Mouse (Mus musculus): Measurements from ENCODE around the gene Cisd3. TPM values are rescaled to one million over a fixed set of nuclear protein-coding genes. Genes with fewer than 3 reads are reported as not detected.

The Cisd3 gene
- polyA plus RNA-seq, 1 experiment from 2014 or later: 15.4 TPM

- Histone ChIP-seq H3K27me3 (replicated peaks; ENCODE audit: control insufficient read depth, insufficient read depth, low read length) (peaks cover 19% of the 10 kb centered on the region), H3K27ac (ENCODE audit: low read length) (no peak overlapping the region), H3K36me3 (ENCODE audit: control insufficient read depth, insufficient read depth) (peaks cover 3% of the 10 kb centered on the region; the same call in 1 of the 2 replicates), H3K9me3 (ENCODE audit: control insufficient read depth, low read length) (no peaks in the 10 kb centered on the region), H3K9ac (replicated peaks; ENCODE audit: low read depth, low read length) (peak overlapping the region; percentile 82; the same call in 1 of the 2 replicates), H3K4me1 (replicated peaks; ENCODE audit: control insufficient read depth, insufficient read depth, low read length) (peaks cover 42% of the 10 kb centered on the region), H3K4me2 (ENCODE audit: low read length) (peak overlapping the region; percentile 54), H3K4me3 (replicated peaks; ENCODE audit: low read length) (peak overlapping the region; percentile 84)
- WGBS: 3% methylated on average over 21 of the region's 21 CpGs
- ATAC-seq: no peak
Observed at GRCm38 (mm10) chr11:97662207-97662892, 23.3 kb upstream of the Cisd3 start.

- Histone ChIP-seq H3K27ac (ENCODE audit: low read length) (peak within 1 kb of the TSS; percentile 70), H3K4me3 (replicated peaks; ENCODE audit: low read length) (peak within 1 kb of the TSS; percentile 84), H3K27me3 (replicated peaks; ENCODE audit: control insufficient read depth, insufficient read depth, low read length) (peaks cover 19% of the 10 kb centered on the region), H3K4me1 (replicated peaks; ENCODE audit: control insufficient read depth, insufficient read depth, low read length) (peaks cover 42% of the 10 kb centered on the region), H3K9me3 (ENCODE audit: control insufficient read depth, low read length) (no peaks in the 10 kb centered on the region), H3K9ac (replicated peaks; ENCODE audit: low read depth, low read length) (peak within 1 kb of the TSS; percentile 82), H3K36me3 (ENCODE audit: control insufficient read depth, insufficient read depth) (peaks cover 3% of the 10 kb centered on the region), H3K4me2 (ENCODE audit: low read length) (peak within 1 kb of the TSS; percentile 85)
- under 1% methylated on average over 21 of the region's 76 CpGs for WGBS
- peak; percentile 70 for ATAC-seq
Observed at GRCm38 (mm10) chr11:97662893-97663527, 22.6 kb upstream of the Cisd3 start, which contains the start of gene Mllt6. Gene Mllt6, plus strand, starts transcription at chr11:97663414.

GRCm38 (mm10) chr11:97663528-97664338 lies 21.9 kb upstream of the Cisd3 start:
- 0 out of 2 replicates have a peak, but pooled peaks have one; percentile 23 for ATAC-seq
- peak overlapping the region; percentile 82 for H3K9ac ChIP-seq (replicated peaks; ENCODE audit: low read depth, low read length)
- H3K4me2 ChIP-seq (ENCODE audit: low read length): peak overlapping the region; percentile 85
- peaks cover 3% of the 10 kb centered on the region for H3K36me3 ChIP-seq (ENCODE audit: control insufficient read depth, insufficient read depth)
- H3K4me1 ChIP-seq (replicated peaks; ENCODE audit: control insufficient read depth, insufficient read depth, low read length): peaks cover 46% of the 10 kb centered on the region
- peak overlapping the region; percentile 70 for H3K27ac ChIP-seq (ENCODE audit: low read length)
- no peaks in the 10 kb centered on the region for H3K9me3 ChIP-seq (ENCODE audit: control insufficient read depth, low read length)
- H3K4me3 ChIP-seq (replicated peaks; ENCODE audit: low read length): peak overlapping the region; percentile 84
- H3K27me3 ChIP-seq (replicated peaks; ENCODE audit: control insufficient read depth, insufficient read depth, low read length): peaks cover 19% of the 10 kb centered on the region
- under 1% methylated on average over 46 of the region's 57 CpGs for WGBS

GRCm38 (mm10) chr11:97664339-97664665 lies 21.3 kb upstream of the Cisd3 start:
- Histone ChIP-seq H3K27ac (ENCODE audit: low read length) (peak overlapping the region; percentile 70; the same call in 1 of the 2 replicates), H3K4me3 (replicated peaks; ENCODE audit: low read length) (peak overlapping the region; percentile 84), H3K36me3 (ENCODE audit: control insufficient read depth, insufficient read depth) (peaks cover 3% of the 10 kb centered on the region), H3K4me1 (replicated peaks; ENCODE audit: control insufficient read depth, insufficient read depth, low read length) (peaks cover 50% of the 10 kb centered on the region), H3K9me3 (ENCODE audit: control insufficient read depth, low read length) (no peaks in the 10 kb centered on the region), H3K4me2 (ENCODE audit: low read length) (peak overlapping the region; percentile 85), H3K9ac (replicated peaks; ENCODE audit: low read depth, low read length) (peak overlapping the region; percentile 82), H3K27me3 (replicated peaks; ENCODE audit: control insufficient read depth, insufficient read depth, low read length) (peaks cover 19% of the 10 kb centered on the region)
- WGBS: 4% methylated on average over 6 of the region's 8 CpGs
- ATAC-seq: no peak

GRCm38 (mm10) chr11:97664771-97665240 lies 20.8 kb upstream of the Cisd3 start:
- H3K9me3 ChIP-seq (ENCODE audit: control insufficient read depth, low read length): no peaks in the 10 kb centered on the region
- peak overlapping the region; percentile 85 for H3K4me2 ChIP-seq (ENCODE audit: low read length)
- peak overlapping the region; percentile 84 for H3K4me3 ChIP-seq (replicated peaks; ENCODE audit: low read length)
- 27% methylated on average over 6 of the region's 6 CpGs for WGBS
- H3K27ac ChIP-seq (ENCODE audit: low read length): no peak overlapping the region
- ATAC-seq: no peak
- H3K4me1 ChIP-seq (replicated peaks; ENCODE audit: control insufficient read depth, insufficient read depth, low read length): peaks cover 50% of the 10 kb centered on the region
- peaks cover 3% of the 10 kb centered on the region for H3K36me3 ChIP-seq (ENCODE audit: control insufficient read depth, insufficient read depth)
- H3K9ac ChIP-seq (replicated peaks; ENCODE audit: low read depth, low read length): no peak overlapping the region
- peaks cover 19% of the 10 kb centered on the region for H3K27me3 ChIP-seq (replicated peaks; ENCODE audit: control insufficient read depth, insufficient read depth, low read length)

- peaks cover 19% of the 10 kb centered on the region for H3K27me3 ChIP-seq (replicated peaks; ENCODE audit: control insufficient read depth, insufficient read depth, low read length)
- no peak for ATAC-seq
- H3K9me3 ChIP-seq (ENCODE audit: control insufficient read depth, low read length): no peaks in the 10 kb centered on the region
- H3K4me3 ChIP-seq (replicated peaks; ENCODE audit: low read length): no peak overlapping the region
- WGBS: 87% methylated on average over 13 of the region's 13 CpGs
- H3K36me3 ChIP-seq (ENCODE audit: control insufficient read depth, insufficient read depth): peaks cover 3% of the 10 kb centered on the region
- no peak overlapping the region for H3K4me2 ChIP-seq (ENCODE audit: low read length)
- H3K27ac ChIP-seq (ENCODE audit: low read length): no peak overlapping the region
- H3K4me1 ChIP-seq (replicated peaks; ENCODE audit: control insufficient read depth, insufficient read depth, low read length): peaks cover 55% of the 10 kb centered on the region
- H3K9ac ChIP-seq (replicated peaks; ENCODE audit: low read depth, low read length): no peak overlapping the region
Observed at GRCm38 (mm10) chr11:97665431-97665830, 20.2 kb upstream of the Cisd3 start.

- no peak overlapping the region for H3K9ac ChIP-seq (replicated peaks; ENCODE audit: low read depth, low read length)
- peaks cover 12% of the 10 kb centered on the region for H3K27me3 ChIP-seq (replicated peaks; ENCODE audit: control insufficient read depth, insufficient read depth, low read length)
- H3K36me3 ChIP-seq (ENCODE audit: control insufficient read depth, insufficient read depth): peaks cover 5% of the 10 kb centered on the region
- H3K4me1 ChIP-seq (replicated peaks; ENCODE audit: control insufficient read depth, insufficient read depth, low read length): peaks cover 47% of the 10 kb centered on the region
- WGBS: 89% methylated on average over 7 of the region's 7 CpGs
- no peak for ATAC-seq
- no peaks in the 10 kb centered on the region for H3K9me3 ChIP-seq (ENCODE audit: control insufficient read depth, low read length)
- no peak overlapping the region for H3K4me2 ChIP-seq (ENCODE audit: low read length)
- no peak overlapping the region for H3K4me3 ChIP-seq (replicated peaks; ENCODE audit: low read length)
- no peak overlapping the region for H3K27ac ChIP-seq (ENCODE audit: low read length)
Observed at GRCm38 (mm10) chr11:97666221-97666620, 19.4 kb upstream of the Cisd3 start.

GRCm38 (mm10) chr11:97666794-97667193 lies 18.8 kb upstream of the Cisd3 start:
- Histone ChIP-seq H3K4me2 (ENCODE audit: low read length) (no peak overlapping the region), H3K9ac (replicated peaks; ENCODE audit: low read depth, low read length) (no peak overlapping the region), H3K9me3 (ENCODE audit: control insufficient read depth, low read length) (no peaks in the 10 kb centered on the region), H3K4me1 (replicated peaks; ENCODE audit: control insufficient read depth, insufficient read depth, low read length) (peaks cover 41% of the 10 kb centered on the region), H3K27me3 (replicated peaks; ENCODE audit: control insufficient read depth, insufficient read depth, low read length) (peaks cover 7% of the 10 kb centered on the region), H3K27ac (ENCODE audit: low read length) (no peak overlapping the region), H3K36me3 (ENCODE audit: control insufficient read depth, insufficient read depth) (peaks cover 7% of the 10 kb centered on the region), H3K4me3 (replicated peaks; ENCODE audit: low read length) (no peak overlapping the region)
- WGBS: 97% methylated on average over 15 of the region's 15 CpGs
- no peak for ATAC-seq

GRCm38 (mm10) chr11:97668160-97668559 lies 17.5 kb upstream of the Cisd3 start:
- 94% methylated on average over 7 of the region's 7 CpGs for WGBS
- H3K27me3 ChIP-seq (replicated peaks; ENCODE audit: control insufficient read depth, insufficient read depth, low read length): no peaks in the 10 kb centered on the region
- no peak overlapping the region for H3K4me3 ChIP-seq (replicated peaks; ENCODE audit: low read length)
- no peak for ATAC-seq
- peaks cover 14% of the 10 kb centered on the region for H3K36me3 ChIP-seq (ENCODE audit: control insufficient read depth, insufficient read depth)
- H3K4me2 ChIP-seq (ENCODE audit: low read length): no peak overlapping the region
- H3K4me1 ChIP-seq (replicated peaks; ENCODE audit: control insufficient read depth, insufficient read depth, low read length): peaks cover 31% of the 10 kb centered on the region
- H3K9ac ChIP-seq (replicated peaks; ENCODE audit: low read depth, low read length): no peak overlapping the region
- H3K9me3 ChIP-seq (ENCODE audit: control insufficient read depth, low read length): no peaks in the 10 kb centered on the region
- no peak overlapping the region for H3K27ac ChIP-seq (ENCODE audit: low read length)

Data from forebrain, embryonic 16.5 days (tissue).